Mouse (Mus musculus): Measurements from ENCODE around the gene Rpp25. TPM values are rescaled to one million over a fixed set of nuclear protein-coding genes. Genes with fewer than 3 reads are reported as not detected.
A peak's percentile ranks its signal among the peaks of the same experiment; 100 is the strongest.

The Rpp25 gene
- polyA plus RNA-seq (2016; fragmentation: Nextera tagmentation; extraction: Ambion mirVana), result 0.89 and 1.6 TPM in 2 replicates

DNA sequence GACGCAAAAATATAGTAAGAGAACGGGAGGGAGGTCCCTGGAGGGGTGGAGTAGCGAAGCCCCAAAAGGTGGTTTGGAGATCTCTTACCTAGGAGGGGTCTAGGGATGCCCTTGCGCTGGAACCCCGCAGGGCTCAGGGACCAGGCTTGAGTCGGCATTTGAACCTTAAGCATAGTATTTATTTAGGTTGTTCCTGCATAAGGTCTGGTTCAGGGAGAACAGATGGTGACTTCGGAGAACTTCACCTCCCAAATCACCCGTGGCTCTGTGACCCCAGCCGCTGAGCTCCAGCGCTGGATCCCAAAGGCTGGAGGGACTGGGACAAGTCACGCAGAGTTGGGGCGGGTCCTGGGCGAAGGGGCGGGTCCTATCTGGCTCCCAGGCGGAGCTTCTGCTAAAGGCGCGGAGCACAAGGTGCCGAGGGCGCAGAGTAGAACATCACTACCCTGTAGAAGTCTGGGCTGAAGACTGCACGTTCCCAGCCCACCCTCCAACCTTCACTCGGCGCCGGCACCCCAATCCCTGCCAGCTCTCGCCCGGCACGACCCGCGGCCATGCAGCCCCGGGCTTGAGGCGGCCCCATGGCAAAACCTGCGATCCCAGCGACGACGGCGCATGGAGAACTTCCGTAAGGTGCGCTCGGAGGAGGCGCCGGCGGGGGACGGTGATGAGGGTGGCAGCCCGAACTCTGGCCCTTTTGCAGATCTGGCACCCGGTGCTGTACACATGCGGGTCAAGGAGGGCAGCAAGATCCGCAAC, at the start of gene Rpp25:
Gene Rpp25 (plus strand): TSS at position 405 of the 759 bp plus-strand sequence.
- peaks cover 28% of the 10 kb centered on the region for H3K4me1 ChIP-seq

GRCm38 (mm10) chr9:57459707-57460106, 44.1 kb upstream of the Rpp25 start:
- no peaks in the 10 kb centered on the region for H3K4me1 ChIP-seq
- no peak overlapping the region for H3K27ac ChIP-seq
- H3K9ac ChIP-seq, result no peak overlapping the region
- H3K9me3 ChIP-seq, result no peaks in the 10 kb centered on the region
- H3K27me3 ChIP-seq, result no peaks in the 10 kb centered on the region
- 89% methylated on average over 2 of the region's 2 CpGs for WGBS
- no peak overlapping the region for H3K4me2 ChIP-seq (replicated peaks)
- H3K36me3 ChIP-seq, result no peaks in the 10 kb centered on the region
- ATAC-seq (ENCODE audit: insufficient number of reproducible peaks, insufficient read depth, low FRiP score, low TSS enrichment), result no peak
- H3K4me3 ChIP-seq, result no peak overlapping the region

More for the DNA sequence above, at the start of gene Rpp25:
- H3K27ac ChIP-seq, result no peak within 1 kb of the TSS
- peak within 1 kb of the TSS; percentile 82 for H3K4me2 ChIP-seq (replicated peaks)
- H3K9ac ChIP-seq, result peak within 1 kb of the TSS; percentile 37
- peaks cover 75% of the 10 kb centered on the region for H3K27me3 ChIP-seq
- WGBS, result under 1% methylated on average over 46 of the region's 46 CpGs
- no peaks in the 10 kb centered on the region for H3K36me3 ChIP-seq
- H3K4me3 ChIP-seq, result peak within 1 kb of the TSS; percentile 42
- no peaks in the 10 kb centered on the region for H3K9me3 ChIP-seq
- peak; percentile 82 for ATAC-seq (ENCODE audit: insufficient number of reproducible peaks, insufficient read depth, low FRiP score, low TSS enrichment)

DNA sequence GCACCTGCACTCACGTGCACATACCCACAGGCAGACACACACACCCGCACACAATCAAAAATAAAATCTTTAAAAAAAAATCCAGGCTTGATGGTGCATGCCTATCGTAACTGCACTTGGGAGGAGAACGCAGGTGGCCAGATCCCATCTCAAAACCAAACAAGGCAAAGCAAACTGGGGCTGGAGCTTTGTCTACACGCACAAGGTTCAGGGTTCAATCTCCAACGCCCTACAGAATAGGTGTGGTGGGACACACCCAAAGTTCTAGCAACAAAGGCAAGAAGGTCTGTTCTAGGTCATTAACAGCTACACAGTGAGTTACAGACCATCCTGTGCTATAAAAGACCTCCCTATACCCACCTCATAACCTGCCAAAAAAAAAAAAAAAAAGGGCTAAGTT, 41.0 kb upstream of the Rpp25 start:
- ATAC-seq (ENCODE audit: insufficient number of reproducible peaks, insufficient read depth, low FRiP score, low TSS enrichment), result no peak
- Histone ChIP-seq H3K9me3 (no peaks in the 10 kb centered on the region), H3K27ac (no peak overlapping the region), H3K27me3 (no peaks in the 10 kb centered on the region), H3K36me3 (no peaks in the 10 kb centered on the region), H3K9ac (no peak overlapping the region), H3K4me1 (peaks cover 4% of the 10 kb centered on the region; the same call in 1 of the 2 replicates), H3K4me2 (replicated peaks) (no peak overlapping the region), H3K4me3 (no peak overlapping the region)
- 82% methylated on average over 6 of the region's 6 CpGs for WGBS

DNA sequence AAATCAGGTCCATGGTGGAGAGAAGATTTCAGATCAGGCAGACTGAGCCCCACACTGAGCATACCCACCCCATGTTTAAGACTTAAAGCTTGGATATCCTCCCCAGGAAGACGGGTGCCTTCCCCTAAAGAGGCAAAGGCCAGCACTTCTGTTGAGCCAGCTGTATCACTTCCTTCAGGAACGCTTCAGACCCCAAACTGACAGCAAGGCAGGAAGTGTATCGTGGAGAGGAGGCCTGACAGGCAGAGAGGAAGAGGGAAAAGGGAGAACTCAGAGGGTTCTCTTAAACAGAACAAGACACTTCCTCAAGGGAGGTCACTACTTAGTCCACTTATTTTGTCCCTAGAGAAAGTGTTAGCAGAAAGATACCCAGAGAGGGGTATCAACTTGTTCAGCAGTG, 37.7 kb upstream of the Rpp25 start:
- Histone ChIP-seq H3K27ac (no peak overlapping the region), H3K9ac (no peak overlapping the region), H3K9me3 (no peaks in the 10 kb centered on the region), H3K4me2 (replicated peaks) (no peak overlapping the region), H3K27me3 (no peaks in the 10 kb centered on the region), H3K4me3 (no peak overlapping the region), H3K36me3 (no peaks in the 10 kb centered on the region), H3K4me1 (peaks cover 4% of the 10 kb centered on the region; the same call in 1 of the 2 replicates)
- ATAC-seq (ENCODE audit: insufficient number of reproducible peaks, insufficient read depth, low FRiP score, low TSS enrichment), result no peak
- 58% methylated on average over 3 of the region's 3 CpGs for WGBS

- H3K4me1 ChIP-seq, result peaks cover 4% of the 10 kb centered on the region; the same call in 1 of the 2 replicates
- WGBS, result 2% methylated on average over 18 of the region's 18 CpGs
- no peaks in the 10 kb centered on the region for H3K36me3 ChIP-seq
- H3K4me3 ChIP-seq, result peak overlapping the region; percentile 74
- no peak for ATAC-seq (ENCODE audit: insufficient number of reproducible peaks, insufficient read depth, low FRiP score, low TSS enrichment)
- peak overlapping the region; percentile 74 for H3K9ac ChIP-seq
- H3K9me3 ChIP-seq, result no peaks in the 10 kb centered on the region
- no peak overlapping the region for H3K27ac ChIP-seq
- H3K4me2 ChIP-seq (replicated peaks), result peak overlapping the region; percentile 89
- no peaks in the 10 kb centered on the region for H3K27me3 ChIP-seq
These were observed 36.5 kb upstream of the Rpp25 start for GRCm38 (mm10) chr9:57467271-57467771.

DNA sequence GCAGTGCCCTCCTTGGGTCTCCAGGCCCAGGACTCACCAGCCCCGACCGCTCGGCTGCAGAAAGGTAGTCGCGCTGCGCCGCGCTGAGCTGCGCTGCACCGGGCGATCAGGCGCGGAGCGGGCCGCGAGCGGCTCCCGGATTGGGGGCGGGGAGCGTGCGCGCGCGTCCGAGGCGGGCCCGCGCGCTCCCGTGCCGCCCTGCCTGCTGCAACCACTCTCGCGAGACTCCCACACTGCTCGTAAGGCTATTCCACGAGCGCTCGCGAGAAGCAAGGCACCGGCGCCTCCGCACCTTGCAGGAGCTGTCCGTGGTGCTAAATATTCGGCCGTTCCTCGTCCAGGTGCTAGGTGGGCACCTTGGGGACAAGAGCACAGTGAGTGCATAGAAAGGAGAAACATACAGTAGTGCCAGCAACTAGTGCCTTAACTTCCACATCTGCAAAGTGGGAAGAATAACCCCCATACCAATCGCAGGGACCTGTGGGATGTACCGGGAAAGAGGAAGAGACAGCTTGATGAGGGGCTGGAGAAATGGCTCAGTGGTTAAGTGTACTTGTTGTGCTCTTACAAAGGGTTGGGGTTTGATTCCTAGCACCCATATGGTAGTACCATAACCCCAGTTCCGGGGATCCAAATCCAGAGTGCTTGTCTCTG, 35.8 kb upstream of the Rpp25 start, which contains the start of gene Scamp5:
Gene Scamp5 (minus strand): TSS at position 165 of the 654 bp plus-strand sequence.
- Histone ChIP-seq H3K4me2 (replicated peaks) (peak within 1 kb of the TSS; percentile 89), H3K9ac (peak within 1 kb of the TSS; percentile 74), H3K27ac (no peak within 1 kb of the TSS), H3K27me3 (no peaks in the 10 kb centered on the region), H3K4me1 (peaks cover 4% of the 10 kb centered on the region; the same call in 1 of the 2 replicates), H3K9me3 (no peaks in the 10 kb centered on the region), H3K4me3 (peak within 1 kb of the TSS; percentile 74), H3K36me3 (no peaks in the 10 kb centered on the region)
- 1% methylated on average over 48 of the region's 48 CpGs for WGBS
- ATAC-seq (ENCODE audit: insufficient number of reproducible peaks, insufficient read depth, low FRiP score, low TSS enrichment), result peak; percentile 86

GRCm38 (mm10) chr9:57468914-57469313, 34.9 kb upstream of the Rpp25 start:
- H3K4me1 ChIP-seq, result peaks cover 4% of the 10 kb centered on the region; the same call in 1 of the 2 replicates
- H3K9me3 ChIP-seq, result no peaks in the 10 kb centered on the region
- no peak for ATAC-seq (ENCODE audit: insufficient number of reproducible peaks, insufficient read depth, low FRiP score, low TSS enrichment)
- H3K9ac ChIP-seq, result no peak overlapping the region
- 58% methylated on average over 4 of the region's 4 CpGs for WGBS
- no peak overlapping the region for H3K27ac ChIP-seq
- no peak overlapping the region for H3K4me3 ChIP-seq
- no peaks in the 10 kb centered on the region for H3K36me3 ChIP-seq
- no peaks in the 10 kb centered on the region for H3K27me3 ChIP-seq
- no peak overlapping the region for H3K4me2 ChIP-seq (replicated peaks)

DNA sequence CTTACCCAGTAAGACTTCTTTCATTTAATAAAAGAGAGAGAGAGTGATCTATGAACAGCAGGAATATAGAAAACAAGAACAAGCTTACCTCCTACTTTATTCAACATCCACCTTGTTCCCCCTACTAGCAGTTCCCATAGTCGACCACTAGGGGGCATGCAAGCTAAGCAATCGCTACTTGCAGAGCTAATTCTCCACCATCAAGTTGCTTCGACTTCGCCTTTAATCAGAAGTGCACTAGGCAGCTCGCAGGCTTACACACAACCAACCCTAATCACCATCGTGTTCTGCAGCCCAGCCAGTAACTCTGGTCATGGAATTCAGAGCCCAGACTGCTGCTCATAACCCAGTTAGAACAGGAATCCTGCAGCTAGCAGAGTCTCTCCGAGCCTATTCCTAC, 18.1 kb upstream of the Rpp25 start:
- no peak overlapping the region for H3K4me3 ChIP-seq
- no peaks in the 10 kb centered on the region for H3K9me3 ChIP-seq
- H3K9ac ChIP-seq, result no peak overlapping the region
- H3K4me1 ChIP-seq, result no peaks in the 10 kb centered on the region
- no peak for ATAC-seq (ENCODE audit: insufficient number of reproducible peaks, insufficient read depth, low FRiP score, low TSS enrichment)
- no peak overlapping the region for H3K4me2 ChIP-seq (replicated peaks)
- no peak overlapping the region for H3K27ac ChIP-seq
- H3K36me3 ChIP-seq, result no peaks in the 10 kb centered on the region
- H3K27me3 ChIP-seq, result peaks cover 10% of the 10 kb centered on the region; the same call in 1 of the 2 replicates
- 16% methylated on average over 7 of the region's 7 CpGs for WGBS

- no peaks in the 10 kb centered on the region for H3K36me3 ChIP-seq
- H3K27me3 ChIP-seq, result peaks cover 10% of the 10 kb centered on the region; the same call in 1 of the 2 replicates
- H3K27ac ChIP-seq, result no peak overlapping the region
- no peak for ATAC-seq (ENCODE audit: insufficient number of reproducible peaks, insufficient read depth, low FRiP score, low TSS enrichment)
- no peak overlapping the region for H3K4me3 ChIP-seq
- WGBS, result 83% methylated on average over 7 of the region's 7 CpGs
- H3K4me2 ChIP-seq (replicated peaks), result no peak overlapping the region
- H3K9ac ChIP-seq, result no peak overlapping the region
- no peaks in the 10 kb centered on the region for H3K9me3 ChIP-seq
- H3K4me1 ChIP-seq, result no peaks in the 10 kb centered on the region
These were observed 16.0 kb upstream of the Rpp25 start for GRCm38 (mm10) chr9:57487807-57488206.

DNA sequence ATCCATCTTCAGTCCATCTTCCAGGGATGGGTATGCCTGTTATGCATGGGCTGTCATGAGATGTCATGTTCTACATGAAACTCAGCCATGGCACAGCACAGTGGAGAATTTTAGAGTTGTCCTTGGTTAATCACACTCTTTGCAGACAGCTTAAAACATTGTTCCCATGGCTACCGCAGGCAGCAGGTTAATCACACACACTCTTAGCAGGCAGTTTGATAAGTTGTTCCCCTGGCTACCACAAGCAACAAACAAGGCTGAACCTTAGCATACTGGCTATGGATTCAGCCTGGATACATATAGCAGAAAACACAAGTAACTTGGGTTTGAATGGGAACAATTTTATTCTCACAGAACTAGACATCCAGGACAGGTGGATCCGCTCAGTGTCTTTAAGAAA, 10.3 kb upstream of the Rpp25 start:
- Histone ChIP-seq H3K27ac (no peak overlapping the region), H3K4me3 (no peak overlapping the region), H3K4me2 (replicated peaks) (no peak overlapping the region), H3K27me3 (no peaks in the 10 kb centered on the region), H3K9ac (no peak overlapping the region), H3K4me1 (no peaks in the 10 kb centered on the region), H3K36me3 (no peaks in the 10 kb centered on the region), H3K9me3 (no peaks in the 10 kb centered on the region)
- 91% methylated on average over 2 of the region's 2 CpGs for WGBS
- ATAC-seq (ENCODE audit: insufficient number of reproducible peaks, insufficient read depth, low FRiP score, low TSS enrichment), result no peak

DNA sequence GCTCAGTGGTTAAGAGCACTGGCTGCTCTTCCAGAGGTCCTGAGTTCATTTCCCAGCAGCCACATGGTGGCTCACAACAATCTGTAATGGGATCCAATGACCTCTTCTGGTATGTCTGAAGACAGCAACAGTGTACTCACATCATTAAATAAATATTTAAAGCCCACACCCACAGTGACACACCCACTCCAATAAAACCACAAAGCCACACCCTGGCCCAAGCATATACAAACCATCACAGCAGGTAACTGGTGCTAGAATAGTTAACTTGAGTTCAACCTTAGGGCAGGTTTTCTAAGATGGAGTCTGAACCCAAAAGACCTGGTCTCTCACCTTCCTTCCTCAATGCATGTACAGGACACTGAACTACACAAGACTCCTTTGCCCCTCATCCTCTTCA, 8.9 kb upstream of the Rpp25 start:
- no peaks in the 10 kb centered on the region for H3K36me3 ChIP-seq
- H3K4me2 ChIP-seq (replicated peaks), result no peak overlapping the region
- no peaks in the 10 kb centered on the region for H3K9me3 ChIP-seq
- H3K27ac ChIP-seq, result no peak overlapping the region
- no peak overlapping the region for H3K9ac ChIP-seq
- H3K27me3 ChIP-seq, result peaks cover 9% of the 10 kb centered on the region
- H3K4me3 ChIP-seq, result no peak overlapping the region
- no peaks in the 10 kb centered on the region for H3K4me1 ChIP-seq
- no peak for ATAC-seq (ENCODE audit: insufficient number of reproducible peaks, insufficient read depth, low FRiP score, low TSS enrichment)

DNA sequence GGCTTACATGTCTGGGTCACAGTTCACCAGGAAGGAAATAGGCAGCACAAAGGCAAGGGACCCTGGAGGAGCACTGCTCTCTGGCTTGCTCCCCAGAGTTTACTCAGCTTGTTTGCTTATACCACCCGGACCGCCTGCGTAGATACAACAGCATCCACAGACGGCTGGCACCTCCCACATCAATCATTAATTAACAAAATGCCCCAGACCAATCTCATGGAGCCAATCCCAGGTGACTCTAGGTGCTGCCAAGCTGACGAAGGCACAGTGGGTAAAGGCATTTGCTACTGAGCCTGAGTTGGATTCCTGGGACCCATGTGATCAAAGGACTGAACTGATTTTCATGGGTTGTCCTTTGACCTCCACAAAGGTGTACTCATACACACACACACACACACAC, 6.6 kb upstream of the Rpp25 start:
- peaks cover 6% of the 10 kb centered on the region for H3K4me1 ChIP-seq
- no peaks in the 10 kb centered on the region for H3K9me3 ChIP-seq
- H3K4me2 ChIP-seq (replicated peaks), result no peak overlapping the region
- ATAC-seq (ENCODE audit: insufficient number of reproducible peaks, insufficient read depth, low FRiP score, low TSS enrichment), result no peak
- H3K9ac ChIP-seq, result no peak overlapping the region
- no peaks in the 10 kb centered on the region for H3K36me3 ChIP-seq
- no peak overlapping the region for H3K4me3 ChIP-seq
- peaks cover 31% of the 10 kb centered on the region for H3K27me3 ChIP-seq
- H3K27ac ChIP-seq, result no peak overlapping the region
- 71% methylated on average over 5 of the region's 5 CpGs for WGBS
